Mouse (Mus musculus): ENCODE measurements around the gene Ddo. TPM values are rescaled to one million over a fixed set of nuclear protein-coding genes. Genes with fewer than 3 reads are reported as not detected.

The Ddo gene
- polyA plus RNA-seq, 1 experiment from 2014 or later, result 2.8 TPM

DNA sequence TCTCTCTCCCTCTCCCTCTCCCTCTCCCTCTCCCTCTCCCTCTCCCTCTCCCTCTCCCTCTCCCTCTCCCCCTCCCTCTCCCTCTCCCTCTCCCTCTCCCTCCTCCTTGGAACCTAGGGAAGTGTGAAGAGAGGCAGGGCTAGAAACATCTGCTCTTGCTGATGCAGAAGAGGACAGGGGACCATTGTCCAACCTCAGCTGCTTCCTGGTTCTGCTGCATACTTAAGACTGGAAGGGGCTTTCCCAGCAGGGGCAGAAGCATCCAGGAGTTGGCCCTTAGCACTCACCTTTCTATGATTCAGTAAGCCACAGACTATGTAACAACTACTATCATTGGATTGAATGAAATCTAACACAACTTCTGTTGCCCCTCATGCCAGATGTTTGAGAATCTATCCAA is 38.8 kb downstream of the Ddo start:
- Histone ChIP-seq H3K4me3 (no peak overlapping the region), H3K9ac (no peak overlapping the region), H3K36me3 (no peaks in the 10 kb centered on the region), H3K27me3 (no peaks in the 10 kb centered on the region), H3K4me1 (no peaks in the 10 kb centered on the region), H3K9me3 (no peaks in the 10 kb centered on the region), H3K4me2 (no peak overlapping the region), H3K27ac (no peak overlapping the region)
- no peak for ATAC-seq (ENCODE audit: borderline replicate concordance, extremely low read depth, low FRiP score, low TSS enrichment)

GRCm38 (mm10) chr10:40672587-40673296 is 42.9 kb downstream of the Ddo start:
- no peaks in the 10 kb centered on the region for H3K27me3 ChIP-seq
- no peaks in the 10 kb centered on the region for H3K9me3 ChIP-seq
- H3K9ac ChIP-seq, result no peak overlapping the region
- no peak overlapping the region for H3K27ac ChIP-seq
- H3K4me2 ChIP-seq, result no peak overlapping the region
- ATAC-seq (ENCODE audit: borderline replicate concordance, extremely low read depth, low FRiP score, low TSS enrichment), result no peak
- H3K36me3 ChIP-seq, result no peaks in the 10 kb centered on the region
- 59% methylated on average over 8 of the region's 8 CpGs for WGBS
- H3K4me3 ChIP-seq, result no peak overlapping the region
- peaks cover 4% of the 10 kb centered on the region; the same call in 1 of the 2 replicates for H3K4me1 ChIP-seq

GRCm38 (mm10) chr10:40673297-40673665 is 43.5 kb downstream of the Ddo start:
- Histone ChIP-seq H3K9me3 (no peaks in the 10 kb centered on the region), H3K4me2 (no peak overlapping the region), H3K4me3 (no peak overlapping the region)

GRCm38 (mm10) chr10:40674151-40674550 is 44.3 kb downstream of the Ddo start:
- H3K27ac ChIP-seq, result no peak overlapping the region
- H3K4me1 ChIP-seq, result peaks cover 4% of the 10 kb centered on the region; the same call in 1 of the 2 replicates
- ATAC-seq (ENCODE audit: borderline replicate concordance, extremely low read depth, low FRiP score, low TSS enrichment), result no peak
- H3K27me3 ChIP-seq, result no peaks in the 10 kb centered on the region
- no peaks in the 10 kb centered on the region for H3K9me3 ChIP-seq
- H3K4me2 ChIP-seq, result peak overlapping the region; percentile 51
- peak overlapping the region; percentile 25 for H3K4me3 ChIP-seq
- no peak overlapping the region for H3K9ac ChIP-seq
- WGBS, result 5% methylated on average over 13 of the region's 13 CpGs
- H3K36me3 ChIP-seq, result no peaks in the 10 kb centered on the region

More at GRCm38 (mm10) chr10:40673297-40673665, 43.5 kb downstream of the Ddo start:
- H3K4me1 ChIP-seq, result peaks cover 4% of the 10 kb centered on the region; the same call in 1 of the 2 replicates
- no peak overlapping the region for H3K9ac ChIP-seq
- no peak for ATAC-seq (ENCODE audit: borderline replicate concordance, extremely low read depth, low FRiP score, low TSS enrichment)
- WGBS, result 64% methylated on average over 7 of the region's 7 CpGs
- H3K36me3 ChIP-seq, result no peaks in the 10 kb centered on the region
- no peak overlapping the region for H3K27ac ChIP-seq
- no peaks in the 10 kb centered on the region for H3K27me3 ChIP-seq

GRCm38 (mm10) chr10:40675921-40676320 is 46.1 kb downstream of the Ddo start:
- Histone ChIP-seq H3K4me3 (no peak overlapping the region), H3K9me3 (no peaks in the 10 kb centered on the region), H3K36me3 (no peaks in the 10 kb centered on the region), H3K9ac (no peak overlapping the region), H3K27me3 (no peaks in the 10 kb centered on the region), H3K4me2 (no peak overlapping the region), H3K27ac (no peak overlapping the region), H3K4me1 (peaks cover 4% of the 10 kb centered on the region; the same call in 1 of the 2 replicates)
- WGBS, result 79% methylated on average over 7 of the region's 7 CpGs
- no peak for ATAC-seq (ENCODE audit: borderline replicate concordance, extremely low read depth, low FRiP score, low TSS enrichment)

GRCm38 (mm10) chr10:40678477-40678876 is 48.7 kb downstream of the Ddo start:
- Histone ChIP-seq H3K27ac (no peak overlapping the region), H3K4me3 (no peak overlapping the region), H3K9me3 (no peaks in the 10 kb centered on the region), H3K27me3 (no peaks in the 10 kb centered on the region), H3K4me1 (peaks cover 4% of the 10 kb centered on the region; the same call in 1 of the 2 replicates), H3K36me3 (no peaks in the 10 kb centered on the region), H3K4me2 (no peak overlapping the region), H3K9ac (no peak overlapping the region)
- WGBS, result 66% methylated on average over 3 of the region's 3 CpGs
- ATAC-seq (ENCODE audit: borderline replicate concordance, extremely low read depth, low FRiP score, low TSS enrichment), result no peak

DNA sequence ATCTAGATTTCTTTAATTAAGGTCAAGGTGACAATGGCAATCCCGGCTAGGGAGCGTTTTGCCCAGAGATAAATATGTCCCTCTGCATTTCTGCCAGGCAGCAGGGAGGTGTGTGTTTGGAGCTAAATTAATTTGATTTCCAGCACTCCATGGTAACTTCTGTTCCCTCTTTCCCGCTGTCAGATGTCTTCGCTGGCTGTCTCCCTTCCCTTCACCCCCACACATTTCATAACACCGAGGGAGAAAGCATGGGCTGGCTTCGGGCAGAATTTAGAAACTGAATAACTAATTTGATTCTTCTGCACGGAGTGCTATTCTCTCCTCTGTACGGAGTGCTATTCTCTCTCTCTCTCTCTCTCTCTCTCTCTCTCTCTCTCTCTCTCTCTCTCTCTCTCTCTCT is 52.7 kb downstream of the Ddo start:
- H3K4me3 ChIP-seq, result peak overlapping the region; percentile 49
- peaks cover 4% of the 10 kb centered on the region; the same call in 1 of the 2 replicates for H3K4me1 ChIP-seq
- peak overlapping the region; percentile 76 for H3K4me2 ChIP-seq
- no peak for ATAC-seq (ENCODE audit: borderline replicate concordance, extremely low read depth, low FRiP score, low TSS enrichment)
- H3K27ac ChIP-seq, result no peak overlapping the region
- no peaks in the 10 kb centered on the region for H3K36me3 ChIP-seq
- no peaks in the 10 kb centered on the region for H3K27me3 ChIP-seq
- H3K9me3 ChIP-seq, result no peaks in the 10 kb centered on the region
- H3K9ac ChIP-seq, result no peak overlapping the region
- 28% methylated on average over 8 of the region's 8 CpGs for WGBS

DNA sequence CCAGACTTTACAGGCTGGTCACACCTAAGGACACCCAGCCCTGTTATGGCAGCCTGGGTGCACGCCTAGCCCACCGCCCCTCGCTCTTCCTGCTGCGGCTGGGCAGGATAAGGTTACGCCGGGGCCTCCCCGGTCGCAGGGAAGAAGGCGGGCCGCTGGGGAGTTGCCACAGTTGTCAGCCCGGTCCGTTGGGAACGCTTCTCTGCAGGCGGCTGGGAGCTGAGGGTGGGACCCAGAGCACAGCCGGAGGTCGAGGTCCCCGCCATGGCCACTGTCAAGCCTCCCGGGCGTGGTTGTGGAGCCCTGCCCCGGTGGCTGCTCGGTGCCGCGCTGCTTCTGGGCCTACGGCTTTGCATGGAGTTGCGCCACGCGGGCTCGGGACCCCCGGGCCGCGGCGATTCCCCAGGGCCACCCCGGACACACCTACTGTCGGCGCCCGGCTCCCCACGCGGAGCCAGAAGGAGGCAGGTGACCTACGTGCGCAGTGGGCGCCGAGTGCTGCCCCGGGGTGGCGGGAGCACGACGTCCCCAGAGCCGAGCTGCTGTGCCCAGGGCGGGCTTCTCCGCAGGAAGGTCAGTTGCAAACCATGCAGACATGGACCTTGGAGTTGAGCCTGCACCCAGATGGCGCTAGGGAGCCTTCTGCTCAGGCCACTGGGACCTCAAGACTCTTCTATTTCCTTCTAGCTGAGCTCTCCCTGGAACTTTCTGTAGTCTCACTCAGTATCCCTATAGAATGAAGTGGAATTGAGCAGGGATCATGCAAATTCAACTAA is 53.5 kb downstream of the Ddo start, which contains the start of gene Mettl24:
Mettl24 (plus strand) TSS at position 191 of the 776 bp plus-strand sequence.
- Histone ChIP-seq H3K36me3 (no peaks in the 10 kb centered on the region), H3K4me3 (peak within 1 kb of the TSS; percentile 49), H3K9me3 (no peaks in the 10 kb centered on the region), H3K4me1 (peaks cover 4% of the 10 kb centered on the region; the same call in 1 of the 2 replicates), H3K27me3 (no peaks in the 10 kb centered on the region), H3K27ac (peak within 1 kb of the TSS; percentile 20), H3K9ac (peak within 1 kb of the TSS; percentile 61), H3K4me2 (peak within 1 kb of the TSS; percentile 76)
- peak; percentile 91 for ATAC-seq (ENCODE audit: borderline replicate concordance, extremely low read depth, low FRiP score, low TSS enrichment)
- WGBS, result 1% methylated on average over 50 of the region's 50 CpGs

GRCm38 (mm10) chr10:40683868-40684253 is 54.0 kb downstream of the Ddo start:
- WGBS, result 57% methylated on average over 9 of the region's 9 CpGs
- ATAC-seq (ENCODE audit: borderline replicate concordance, extremely low read depth, low FRiP score, low TSS enrichment), result peak; percentile 11
- no peaks in the 10 kb centered on the region for H3K36me3 ChIP-seq
- no peaks in the 10 kb centered on the region for H3K27me3 ChIP-seq
- no peaks in the 10 kb centered on the region for H3K9me3 ChIP-seq
- H3K27ac ChIP-seq, result no peak overlapping the region
- H3K4me3 ChIP-seq, result peak overlapping the region; percentile 49
- H3K4me2 ChIP-seq, result peak overlapping the region; percentile 76
- H3K9ac ChIP-seq, result no peak overlapping the region
- peaks cover 4% of the 10 kb centered on the region; the same call in 1 of the 2 replicates for H3K4me1 ChIP-seq

GRCm38 (mm10) chr10:40684326-40684725 is 54.5 kb downstream of the Ddo start:
- Histone ChIP-seq H3K4me1 (peaks cover 4% of the 10 kb centered on the region; the same call in 1 of the 2 replicates), H3K9me3 (no peaks in the 10 kb centered on the region), H3K4me3 (no peak overlapping the region), H3K36me3 (no peaks in the 10 kb centered on the region), H3K4me2 (no peak overlapping the region), H3K27ac (no peak overlapping the region), H3K9ac (no peak overlapping the region), H3K27me3 (no peaks in the 10 kb centered on the region)
- ATAC-seq (ENCODE audit: borderline replicate concordance, extremely low read depth, low FRiP score, low TSS enrichment), result no peak
- WGBS, result 86% methylated on average over 7 of the region's 7 CpGs

DNA sequence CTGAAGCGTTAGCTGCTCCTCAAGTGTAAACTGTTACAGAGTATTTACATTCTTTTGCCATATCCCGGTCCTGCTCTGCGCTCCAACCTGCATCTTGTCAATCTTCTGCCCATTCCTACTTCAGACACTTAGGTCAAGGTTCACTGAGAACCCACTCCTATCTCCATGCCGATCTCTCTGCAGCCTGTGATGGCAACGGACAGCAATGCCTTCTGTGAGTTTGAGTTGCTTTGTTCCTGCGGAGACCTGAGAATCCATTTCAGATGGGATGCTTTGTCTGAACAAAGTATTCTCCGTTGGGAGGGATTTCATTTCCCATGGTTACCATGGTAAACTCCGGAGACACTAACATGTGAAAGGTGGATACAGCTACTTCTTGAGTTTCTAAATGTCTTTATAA is 55.8 kb downstream of the Ddo start:
- Histone ChIP-seq H3K4me2 (no peak overlapping the region), H3K4me3 (no peak overlapping the region), H3K27ac (no peak overlapping the region), H3K9ac (no peak overlapping the region), H3K4me1 (peaks cover 4% of the 10 kb centered on the region; the same call in 1 of the 2 replicates), H3K9me3 (no peaks in the 10 kb centered on the region), H3K27me3 (no peaks in the 10 kb centered on the region), H3K36me3 (no peaks in the 10 kb centered on the region)
- 31% methylated on average over 8 of the region's 8 CpGs for WGBS
- no peak for ATAC-seq (ENCODE audit: borderline replicate concordance, extremely low read depth, low FRiP score, low TSS enrichment)

GRCm38 (mm10) chr10:40686976-40687375 is 57.2 kb downstream of the Ddo start:
- Histone ChIP-seq H3K9ac (no peak overlapping the region), H3K9me3 (no peaks in the 10 kb centered on the region), H3K36me3 (no peaks in the 10 kb centered on the region), H3K4me3 (no peak overlapping the region), H3K27me3 (no peaks in the 10 kb centered on the region), H3K4me2 (no peak overlapping the region), H3K27ac (no peak overlapping the region), H3K4me1 (peaks cover 4% of the 10 kb centered on the region; the same call in 1 of the 2 replicates)
- ATAC-seq (ENCODE audit: borderline replicate concordance, extremely low read depth, low FRiP score, low TSS enrichment), result no peak
- WGBS, result 80% methylated on average over 4 of the region's 4 CpGs

Data from lung, embryonic 15.5 days (tissue).